Mouse (Mus musculus) C2C12 (cell line): ENCODE results near the gene Prph. TPM values are rescaled to one million over a fixed set of nuclear protein-coding genes. Genes with fewer than 3 reads are reported as not detected.

Experiments used
- H3K27me3 ChIP-seq: one replicate; pipeline ENCODE4 v1.6.1; 2011; ENCODE audit not compliant: control insufficient read depth, insufficient read depth, insufficient read length
- H3K36me3 ChIP-seq: one replicate; pipeline ENCODE4 v1.6.1; 2011; ENCODE audit not compliant: control insufficient read depth, insufficient read depth
- H3K4me3 ChIP-seq: one replicate; pipeline ENCODE4 v1.5.1; 2011; ENCODE audit warnings: mild to moderate bottlenecking, control low read depth; ENCODE audit not compliant: poor library complexity, insufficient read depth, severe bottlenecking
- H3K79me2 ChIP-seq: one replicate; pipeline ENCODE4 v1.6.1; 2011; ENCODE audit not compliant: control insufficient read depth, insufficient read depth
- H3K79me3 ChIP-seq: one replicate; pipeline ENCODE4 v1.6.1; 2011; ENCODE audit warnings: low read depth, control low read depth
- H3ac ChIP-seq: one replicate; pipeline ENCODE3; 2011; ENCODE audit warnings: low read depth; ENCODE audit not compliant: control insufficient read depth, insufficient read length
- CEBPB ChIP-seq: IDR thresholded peaks from one replicate; pipeline ENCODE4 v1.6.1; 2011; ENCODE audit warnings: low read depth, mild to moderate bottlenecking, control low read depth, moderate library complexity
- CTCF ChIP-seq: IDR thresholded peaks from one replicate; pipeline ENCODE4 v1.5.1; 2011; ENCODE audit not compliant: control insufficient read depth, insufficient read depth, insufficient read length
- FOSL1 ChIP-seq: IDR thresholded peaks from one replicate; pipeline ENCODE4 v1.8.0; 2011; ENCODE audit warnings: mild to moderate bottlenecking, low read length; ENCODE audit not compliant: poor library complexity, insufficient read depth, severe bottlenecking
- MAX ChIP-seq: IDR thresholded peaks from one replicate; pipeline ENCODE4 v1.6.1; 2011; ENCODE audit warnings: mild to moderate bottlenecking, control low read depth
- MYOD1 ChIP-seq: IDR thresholded peaks from one replicate; pipeline ENCODE4 v1.6.1; 2011; ENCODE audit warnings: low read depth; ENCODE audit not compliant: control insufficient read depth, insufficient read length
- MYOG ChIP-seq: IDR thresholded peaks from one replicate; pipeline ENCODE4 v1.6.1; 2011; ENCODE audit not compliant: control insufficient read depth, insufficient read length; ENCODE audit errors: extremely low read depth
- USF1 ChIP-seq: IDR thresholded peaks from one replicate; pipeline ENCODE4 v1.6.1; 2011; ENCODE audit warnings: low read depth, mild to moderate bottlenecking, control low read depth, moderate library complexity
- polyA plus RNA-seq: library from polyadenylated mRNA; unstranded; fragments of >200 nt; fragmentation: generic; extraction: Trizol; gene quantifications from one replicate; pipeline ENCODE4 v1.2.1, GENCODE M21; 2012; ENCODE audit warnings: missing spikeins

Prph gene
- polyA plus RNA-seq, 1 experiment: 1.3 TPM

GRCm38 (mm10) chr15:99088292-99088691 lies 33.3 kb downstream of the Prph start:
- Histone ChIP-seq H3K36me3 (peaks cover 10% of the 10 kb centered on the region), H3ac (peak overlapping the region; percentile 21), H3K79me3 (no peaks in the 10 kb centered on the region), H3K4me3 (no peak overlapping the region), H3K79me2 (no peaks in the 10 kb centered on the region), H3K27me3 (no peaks in the 10 kb centered on the region)
- TF ChIP-seq CTCF: peak; percentile 98
- TF ChIP-seq CEBPB: no peak

- TF ChIP-seq MYOD1 (no peak), CEBPB (no peak), MYOG (no peak), FOSL1 (no peak), CTCF (no peak), USF1 (no peak)
- H3K36me3 ChIP-seq: peaks cover 3% of the 10 kb centered on the region
- H3K27me3 ChIP-seq: no peaks in the 10 kb centered on the region
- no peaks in the 10 kb centered on the region for H3K79me3 ChIP-seq
- H3K79me2 ChIP-seq: no peaks in the 10 kb centered on the region
- no peak overlapping the region for H3ac ChIP-seq
- no peak overlapping the region for H3K4me3 ChIP-seq
These were observed 34.1 kb downstream of the Prph start for GRCm38 (mm10) chr15:99089069-99089468.

GRCm38 (mm10) chr15:99092870-99093269 lies 37.9 kb downstream of the Prph start, which contains the start of gene Dnajc22:
TSS of gene Dnajc22 (plus strand) at chr15:99093170.
- Histone ChIP-seq H3K4me3 (no peak within 1 kb of the TSS), H3K36me3 (no peaks in the 10 kb centered on the region), H3K79me3 (no peaks in the 10 kb centered on the region), H3K79me2 (no peaks in the 10 kb centered on the region), H3K27me3 (peaks cover 25% of the 10 kb centered on the region), H3ac (no peak within 1 kb of the TSS)
- TF ChIP-seq CTCF (no peak), CEBPB (no peak), MYOD1 (no peak), USF1 (no peak), MYOG (no peak), FOSL1 (no peak), MAX (no peak)

DNA sequence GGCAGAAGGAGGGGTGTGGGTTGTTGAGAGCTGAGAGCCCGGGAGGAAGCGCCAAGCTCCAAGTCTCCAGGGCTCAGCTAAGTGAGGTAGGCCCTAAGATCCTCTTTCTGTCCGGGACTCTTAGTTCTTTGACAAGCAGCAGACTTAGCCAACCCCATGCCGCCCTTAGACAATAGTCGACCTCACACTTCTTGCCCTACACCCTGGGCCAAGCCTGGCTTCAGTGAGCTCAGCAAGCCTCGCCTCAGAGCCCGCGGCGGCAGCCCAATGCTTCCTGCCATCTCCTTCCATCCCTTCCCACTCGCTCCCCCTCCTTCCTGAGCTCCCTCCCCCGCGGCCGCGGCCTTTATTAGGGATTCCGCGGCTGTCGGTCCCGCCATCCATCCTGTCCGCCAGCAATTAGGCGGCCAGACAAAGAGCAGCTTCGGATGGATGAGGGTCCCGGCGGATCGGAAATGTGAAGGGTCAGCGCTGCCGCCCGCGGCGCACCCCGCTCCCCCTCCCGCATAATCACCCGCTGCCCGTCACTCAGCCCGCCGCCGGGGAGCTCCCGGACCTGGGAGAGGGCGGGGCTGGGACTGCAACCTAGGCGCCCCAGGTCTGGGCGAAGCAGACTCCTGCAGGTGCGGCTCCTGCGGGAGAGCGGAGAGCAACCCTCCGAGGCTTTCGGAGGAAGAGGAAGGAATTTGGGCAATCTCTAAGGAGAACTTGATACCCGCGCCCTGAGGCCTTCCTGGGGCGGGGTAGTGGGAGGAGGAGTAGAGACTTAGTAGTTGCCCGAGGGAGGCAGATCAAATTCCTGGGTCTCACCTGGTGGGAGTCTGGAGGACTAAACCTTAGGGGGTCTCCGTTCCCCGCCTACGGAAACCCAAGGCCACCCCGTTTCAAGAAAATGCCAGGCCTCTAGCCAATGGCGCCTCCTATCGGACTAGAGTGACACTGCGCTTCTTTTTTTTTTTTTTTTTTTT lies 38.6 kb downstream of the Prph start:
- no peak overlapping the region for H3ac ChIP-seq
- no peak overlapping the region for H3K4me3 ChIP-seq
- TF ChIP-seq FOSL1: no peak
- no peak for TF ChIP-seq MYOD1
- no peak for TF ChIP-seq MYOG
- TF ChIP-seq USF1: no peak
- TF ChIP-seq CTCF: no peak
- no peak for TF ChIP-seq CEBPB
- no peak for TF ChIP-seq MAX
- peaks cover 30% of the 10 kb centered on the region for H3K27me3 ChIP-seq
- H3K36me3 ChIP-seq: no peaks in the 10 kb centered on the region
- H3K79me2 ChIP-seq: no peaks in the 10 kb centered on the region
- H3K79me3 ChIP-seq: no peaks in the 10 kb centered on the region

DNA sequence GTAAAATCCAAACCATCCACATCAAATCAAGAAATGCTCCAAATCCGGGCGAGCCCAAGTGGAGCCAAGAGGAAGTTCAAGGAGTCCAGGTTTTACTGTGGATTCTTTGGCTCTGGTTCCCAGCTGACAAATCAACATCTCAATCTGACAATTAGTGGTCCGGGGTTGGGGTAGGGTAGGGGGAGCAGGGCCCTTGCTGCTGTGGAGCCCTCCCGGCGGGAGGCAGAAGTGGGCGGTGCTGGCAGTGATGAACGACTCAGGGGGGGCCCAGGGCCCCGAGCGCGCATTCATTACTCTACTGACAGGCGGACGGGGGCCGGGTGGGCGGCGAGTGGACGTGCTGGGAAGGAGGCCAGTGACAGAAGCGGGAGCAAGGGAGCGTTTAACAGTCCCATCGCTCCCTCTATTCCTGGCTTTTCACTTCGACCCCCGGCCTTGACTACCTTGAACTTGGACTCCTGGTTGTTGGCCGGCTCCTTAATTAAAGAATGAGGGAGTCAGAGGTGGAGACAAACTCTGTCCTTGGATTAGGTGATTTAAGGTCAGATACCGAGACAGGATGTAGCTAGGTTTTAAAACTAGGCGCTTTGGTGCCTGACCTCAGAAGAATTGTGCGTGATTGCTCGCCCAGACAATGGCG lies 39.8 kb downstream of the Prph start:
- Histone ChIP-seq H3K79me3 (no peaks in the 10 kb centered on the region), H3K36me3 (no peaks in the 10 kb centered on the region), H3K4me3 (no peak overlapping the region), H3K79me2 (no peaks in the 10 kb centered on the region), H3K27me3 (peaks cover 30% of the 10 kb centered on the region), H3ac (no peak overlapping the region)
- TF ChIP-seq FOSL1 (no peak), CEBPB (no peak), CTCF (no peak), MYOD1 (no peak), MAX (no peak), MYOG (no peak), USF1 (no peak)
